Mouse (Mus musculus): ENCODE measurements around the gene Polh.

Polh gene

DNA sequence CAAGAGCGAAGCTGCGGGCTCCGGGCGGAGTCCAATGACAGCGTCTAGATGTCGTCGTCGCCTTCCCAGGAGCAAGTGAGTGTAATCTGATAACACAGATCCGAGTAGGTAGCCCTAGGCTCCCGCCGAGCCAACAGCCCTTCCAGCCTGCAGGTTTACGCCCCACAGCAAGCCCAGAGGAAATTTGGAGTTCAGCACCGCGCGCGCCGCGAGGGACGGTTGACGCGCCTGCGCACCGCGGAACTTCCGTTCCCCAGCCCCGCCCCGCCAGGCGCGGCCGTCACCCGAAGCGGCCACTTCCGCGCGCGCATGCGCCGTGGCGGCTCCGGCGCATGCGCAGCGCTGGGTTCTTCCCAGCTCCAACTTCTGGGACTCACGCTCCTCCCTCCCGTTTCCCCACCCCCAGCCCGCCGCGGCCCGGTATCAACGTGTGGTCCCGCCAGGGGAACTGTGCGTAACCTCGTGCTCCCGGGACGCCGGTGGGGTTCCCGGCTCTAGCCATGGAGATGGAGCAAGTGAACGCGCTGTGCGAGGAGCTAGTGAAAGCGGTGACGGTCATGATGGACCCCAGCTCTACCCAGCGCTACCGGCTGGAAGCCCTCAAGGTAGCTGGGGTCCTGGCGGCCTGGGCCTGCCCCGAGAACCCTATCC is at the start of gene Polh, which contains the start of gene Xpo5:
TSS of gene Polh (minus strand) at position 225 of the 651 bp plus-strand sequence.
TSS of gene Xpo5 (plus strand) at position 362 of the 651 bp plus-strand sequence.
- peak; percentile 89 for DNase-seq (ENCODE audit: low read depth, low spot score)

GRCm38 (mm10) chr17:46251174-46251573 is 48.7 kb upstream of the Polh start:
- DNase-seq (ENCODE audit: low read depth, low spot score), result no peak

GRCm38 (mm10) chr17:46248189-46248522 is 45.7 kb upstream of the Polh start:
- DNase-seq (ENCODE audit: low read depth, low spot score), result no peak

- peak; percentile 85 for DNase-seq (ENCODE audit: low read depth, low spot score)
Measured at GRCm38 (mm10) chr17:46247512-46248188, 45.2 kb upstream of the Polh start, which contains the start of the genes Polr1c and Yipf3. TSS of gene Polr1c (minus strand) at chr17:46248054. TSS of gene Yipf3 (plus strand) at chr17:46248080.

DNA sequence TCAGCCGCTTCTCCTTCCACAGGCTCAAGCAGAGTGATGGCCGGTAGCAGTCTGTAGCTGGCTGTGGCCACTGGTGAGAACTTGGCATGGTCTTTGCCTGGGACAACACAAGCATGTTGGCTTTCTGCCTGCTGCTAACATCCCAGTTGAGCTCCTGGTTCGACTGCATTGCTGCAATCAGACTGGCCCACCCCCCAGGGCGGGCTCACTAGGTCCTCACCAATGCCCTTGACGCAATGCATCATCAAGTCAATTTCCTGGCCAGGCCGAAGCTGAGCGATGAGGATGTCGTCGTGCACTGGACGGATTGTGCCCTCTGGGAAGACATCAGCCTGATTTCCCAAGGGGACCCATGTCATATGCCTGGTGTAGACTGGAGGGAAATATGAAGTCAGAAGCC is 42.1 kb upstream of the Polh start:
- no peak for DNase-seq (ENCODE audit: low read depth, low spot score)

GRCm38 (mm10) chr17:46243624-46244023 is 41.2 kb upstream of the Polh start:
- DNase-seq (ENCODE audit: low read depth, low spot score), result no peak

DNA sequence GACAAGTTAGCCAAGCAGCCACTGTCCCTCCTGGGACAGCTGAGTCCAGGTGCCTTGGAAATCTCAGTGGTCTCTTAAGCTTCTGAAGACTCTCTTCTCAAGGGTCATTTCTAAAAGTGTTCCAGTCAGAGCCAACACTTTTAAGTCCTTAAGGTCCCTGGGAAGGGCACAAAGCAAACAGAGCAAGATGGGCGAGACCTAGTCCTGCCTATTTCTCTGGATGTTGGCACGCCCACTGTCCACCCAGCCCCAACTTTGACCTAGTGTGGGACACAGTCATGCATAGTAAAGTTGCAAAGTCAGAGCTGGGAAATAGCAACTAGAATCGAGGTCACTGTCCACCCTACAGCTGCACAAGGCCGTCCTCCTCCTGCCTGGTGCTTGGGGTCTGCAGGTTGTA is 40.5 kb upstream of the Polh start:
- DNase-seq (ENCODE audit: low read depth, low spot score), result no peak

DNA sequence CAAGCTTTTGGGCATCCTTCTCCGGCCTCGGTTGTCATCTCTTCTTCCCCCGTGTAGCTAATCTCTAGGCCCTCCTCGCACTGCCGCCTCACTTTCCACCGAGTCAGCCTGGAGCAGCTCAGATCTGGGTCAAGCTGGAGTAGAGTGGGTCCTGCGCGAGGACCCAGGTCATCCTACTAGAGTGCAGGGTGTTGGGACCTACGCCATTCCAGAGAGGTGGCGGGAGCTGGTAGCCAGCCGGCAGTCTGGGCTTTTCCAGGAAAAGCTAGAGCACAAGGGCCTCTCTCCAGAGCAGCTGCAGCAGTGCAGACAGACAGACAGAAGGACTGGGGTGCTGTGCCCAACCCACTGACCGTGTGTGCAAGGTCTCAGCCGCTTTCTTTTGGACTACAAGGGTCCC is 39.8 kb upstream of the Polh start:
- DNase-seq (ENCODE audit: low read depth, low spot score), result no peak

GRCm38 (mm10) chr17:46241471-46241870 is 39.0 kb upstream of the Polh start:
- DNase-seq (ENCODE audit: low read depth, low spot score), result no peak

DNA sequence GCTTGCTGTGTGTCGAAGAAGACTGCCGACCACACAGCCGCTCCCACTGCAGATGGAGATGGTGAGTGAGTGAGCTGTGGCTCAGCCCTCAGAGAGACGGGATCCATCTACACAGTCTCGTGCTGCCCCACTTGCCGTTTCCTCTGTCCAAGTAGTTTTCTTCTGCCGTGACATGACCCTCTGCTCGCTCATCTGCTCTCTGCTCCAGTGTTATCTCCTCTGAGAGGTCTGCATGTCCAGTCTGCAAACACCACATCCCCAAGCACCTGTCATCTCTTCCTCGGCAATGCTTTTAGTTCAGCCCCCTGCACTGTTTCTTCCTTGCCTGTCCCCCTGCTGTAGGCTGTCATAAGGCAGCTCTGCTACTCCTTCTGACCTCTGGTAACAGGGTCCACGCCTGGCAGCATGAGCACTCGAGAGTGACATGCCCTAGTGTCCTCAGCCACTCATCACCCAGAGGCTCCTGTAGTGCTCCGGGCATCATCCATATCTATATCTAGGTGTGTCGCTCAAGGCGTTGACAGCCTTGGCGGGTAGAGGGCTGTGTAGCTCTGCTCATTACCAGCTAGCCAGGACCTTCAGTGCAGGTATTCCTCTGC is 37.2 kb upstream of the Polh start:
- no peak for DNase-seq (ENCODE audit: low read depth, low spot score)

DNA sequence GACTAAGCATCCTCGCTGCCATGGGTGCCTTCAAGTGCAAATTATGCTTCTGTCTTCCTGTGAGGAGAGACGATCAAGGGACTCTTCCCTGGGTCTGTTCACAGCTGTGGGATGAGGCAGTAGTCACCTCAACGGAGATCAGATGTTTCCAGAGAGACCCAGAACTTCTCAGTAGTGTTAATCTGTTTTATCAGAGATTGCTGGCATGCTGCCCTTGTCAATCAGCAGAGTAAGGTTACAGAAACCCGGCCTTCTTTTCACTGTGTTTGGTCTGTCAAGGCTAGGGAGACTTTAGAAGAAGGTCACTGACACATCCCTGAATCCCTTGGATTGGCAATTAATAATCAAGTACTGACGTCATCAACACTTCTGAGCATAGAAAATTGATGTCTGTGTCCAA is 35.0 kb upstream of the Polh start:
- no peak for DNase-seq (ENCODE audit: low read depth, low spot score)

DNA sequence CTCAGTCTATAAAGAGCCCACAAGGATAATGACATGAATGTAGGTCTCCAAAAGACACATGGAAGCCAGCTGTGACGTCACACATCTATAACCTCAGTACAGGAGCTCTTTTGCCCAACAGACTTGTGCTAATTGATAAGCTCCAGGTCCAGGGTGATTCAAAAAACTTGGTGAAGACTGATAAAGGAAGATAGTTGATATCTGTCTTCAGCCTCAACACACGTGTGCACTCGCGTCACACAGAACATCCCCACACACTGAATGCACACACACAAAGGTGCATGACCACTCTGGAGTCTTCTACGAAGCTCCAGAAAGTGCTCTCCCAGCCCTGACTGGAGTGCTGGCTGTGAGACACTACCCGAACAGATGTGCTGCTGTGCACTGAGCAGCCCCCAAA is 34.6 kb upstream of the Polh start:
- DNase-seq (ENCODE audit: low read depth, low spot score), result no peak

DNA sequence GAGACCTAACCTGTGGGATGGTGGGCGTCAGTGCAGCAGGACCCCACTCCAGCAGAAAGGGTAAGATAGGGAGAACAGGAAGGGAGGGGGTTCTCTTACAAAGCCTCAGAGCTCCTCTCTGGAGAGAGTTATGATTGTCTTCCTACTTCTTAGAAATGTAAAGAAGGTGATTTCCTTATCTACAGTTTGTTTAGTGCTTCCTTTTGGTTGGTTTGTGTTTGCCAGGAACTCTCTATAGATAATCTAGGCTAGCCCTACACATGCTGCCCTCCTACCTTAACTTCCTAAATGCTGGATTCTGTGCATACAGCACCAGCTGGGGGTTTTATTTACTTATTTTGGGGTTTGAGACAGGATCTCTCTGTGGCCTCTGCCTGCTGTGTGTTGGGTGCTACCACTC is 33.6 kb upstream of the Polh start:
- DNase-seq (ENCODE audit: low read depth, low spot score), result no peak

GRCm38 (mm10) chr17:46227576-46227975 is 25.1 kb upstream of the Polh start:
- DNase-seq (ENCODE audit: low read depth, low spot score), result no peak

GRCm38 (mm10) chr17:46221601-46222000 is 19.2 kb upstream of the Polh start:
- DNase-seq (ENCODE audit: low read depth, low spot score), result no peak

- DNase-seq (ENCODE audit: low read depth, low spot score), result no peak
Measured at GRCm38 (mm10) chr17:46210550-46210949, 8.1 kb upstream of the Polh start.

GRCm38 (mm10) chr17:46206676-46207075 is 4.2 kb upstream of the Polh start:
- DNase-seq (ENCODE audit: low read depth, low spot score), result no peak

GRCm38 (mm10) chr17:46203078-46203477 is 633 bp upstream of the Polh start:
- DNase-seq (ENCODE audit: low read depth, low spot score), result no peak

DNA sequence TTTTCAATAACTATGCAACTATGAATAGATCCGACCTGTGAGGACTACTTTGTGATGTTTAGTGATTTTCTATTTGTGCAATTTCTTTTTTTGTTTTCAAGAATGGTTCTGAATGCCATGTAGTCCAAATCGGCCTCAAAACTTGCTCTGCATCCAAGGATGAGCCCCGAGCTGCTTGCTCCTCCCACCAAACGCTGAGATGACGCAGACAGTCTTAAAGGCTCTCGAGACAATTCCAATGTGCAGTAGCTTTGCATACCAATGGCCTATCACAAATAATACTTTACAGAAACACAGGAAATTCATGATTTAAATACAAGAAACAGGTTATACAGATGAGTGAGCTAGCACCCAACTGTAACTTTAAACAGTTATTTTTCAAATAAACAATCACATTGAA is 1.3 kb downstream of the Polh start:
- DNase-seq (ENCODE audit: low read depth, low spot score), result no peak

- no peak for DNase-seq (ENCODE audit: low read depth, low spot score)
Measured at GRCm38 (mm10) chr17:46188829-46189228, 13.6 kb downstream of the Polh start.

GRCm38 (mm10) chr17:46182273-46182672 is 20.2 kb downstream of the Polh start:
- no peak for DNase-seq (ENCODE audit: low read depth, low spot score)

DNA sequence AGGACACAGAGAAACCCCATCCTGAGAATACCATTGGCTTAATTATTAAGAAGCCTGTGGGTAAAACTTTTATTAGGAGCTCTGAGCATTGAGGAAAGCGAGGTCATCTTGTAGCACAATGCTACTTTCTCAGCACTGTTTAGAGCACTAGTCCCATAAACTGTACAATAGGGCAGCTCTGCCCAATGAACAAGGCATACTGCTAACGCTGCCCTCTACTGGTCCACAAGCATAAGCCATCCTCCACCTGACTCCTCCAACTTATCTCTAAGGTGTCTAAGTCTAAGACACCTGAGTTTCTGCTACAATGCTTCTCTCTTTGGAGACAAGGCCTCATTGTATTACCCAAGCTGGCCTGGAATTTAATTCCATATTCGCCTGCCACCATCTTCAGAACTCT is 31.9 kb downstream of the Polh start:
- DNase-seq (ENCODE audit: low read depth, low spot score), result no peak

GRCm38 (mm10) chr17:46168768-46169167 is 33.7 kb downstream of the Polh start:
- DNase-seq (ENCODE audit: low read depth, low spot score), result no peak

Measured in brain, embryonic 18.5 days (tissue).